Mouse (Mus musculus) hindbrain, embryonic 13.5 days (tissue): ENCODE results near the gene Qtrt2. TPM values are rescaled to one million over a fixed set of nuclear protein-coding genes. Genes with fewer than 3 reads are reported as not detected.
A peak's percentile ranks its signal among the peaks of the same experiment; 100 is the strongest.

Source experiments
- ATAC-seq: fragments of 200-750 bp; cut with Nextera tagmentation; 2 replicates; pipeline ENCODE4 v1.8.0; 2017; ENCODE audit warnings: moderate TSS enrichment; ENCODE audit not compliant: low FRiP score
- H3K27ac ChIP-seq: fragments of 300-500 bp; sonication (generic); 2 replicates; pipeline ENCODE4 v1.5.1; 2015; ENCODE audit warnings: inconsistent platforms, mild to moderate bottlenecking, moderate library complexity
- H3K27me3 ChIP-seq: fragments of 300-500 bp; sonication (generic); 2 replicates; pipeline ENCODE4 v1.6.1; 2015; ENCODE audit warnings: mild to moderate bottlenecking, inconsistent platforms
- H3K36me3 ChIP-seq: fragments of 300-500 bp; sonication (generic); 2 replicates; pipeline ENCODE4 v1.6.1; 2015; ENCODE audit warnings: mild to moderate bottlenecking, inconsistent platforms
- H3K4me1 ChIP-seq: fragments of 300-500 bp; sonication (generic); replicated peaks from 2 replicates; pipeline ENCODE4 v1.6.1; 2015; ENCODE audit warnings: inconsistent platforms
- H3K4me2 ChIP-seq: fragments of 300-500 bp; sonication (generic); 2 replicates; pipeline ENCODE4 v1.6.1; 2015; ENCODE audit warnings: inconsistent platforms, mild to moderate bottlenecking, moderate library complexity
- H3K4me3 ChIP-seq: fragments of 300-500 bp; sonication (generic); 2 replicates; pipeline ENCODE4 v1.5.1; 2015; ENCODE audit warnings: mild to moderate bottlenecking, inconsistent platforms
- H3K9ac ChIP-seq: fragments of 300-500 bp; sonication (generic); 2 replicates; pipeline ENCODE4 v1.6.1; 2015; ENCODE audit warnings: mild to moderate bottlenecking, inconsistent platforms
- H3K9me3 ChIP-seq: fragments of 300-500 bp; sonication (generic); 2 replicates; pipeline ENCODE4 v1.6.1; 2016; ENCODE audit warnings: inconsistent platforms
- WGBS: fragments of 180-500 bp; shearing (Covaris S2); methylation state at CpG from one replicate; pipeline ENCODE4 v1.1.7; 2015; 5-methylcytosine and 5-hydroxymethylcytosine counted together
- polyA plus RNA-seq: library from polyadenylated mRNA; unstranded; fragments of >200 nt; fragmentation: Nextera tagmentation; extraction: Ambion mirVana; gene quantifications from 2 replicates; pipeline ENCODE4 v1.2.1, GENCODE M21; 2015

Gene Qtrt2
- polyA plus RNA-seq, 1 experiment from 2014 or later = 20.5 TPM

DNA sequence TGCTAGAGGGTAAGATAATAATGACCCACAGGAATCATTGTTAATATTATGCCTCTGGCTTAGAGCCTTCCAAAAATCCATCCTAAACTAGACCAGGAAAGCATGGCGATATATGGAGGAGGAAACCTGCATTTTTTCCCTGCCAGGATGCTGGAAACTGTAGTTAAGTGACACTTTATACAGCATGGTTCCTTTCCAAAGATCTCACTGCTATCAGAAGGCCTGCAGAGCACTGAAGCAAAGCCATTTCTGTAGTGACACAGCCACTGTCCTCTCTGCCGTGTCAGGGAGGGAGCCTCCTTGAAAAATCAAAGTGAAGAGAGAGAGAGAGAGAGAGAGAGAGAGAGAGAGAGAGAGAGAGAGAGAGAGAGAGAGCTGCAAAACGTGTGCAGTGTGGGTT is 4.0 kb downstream of the Qtrt2 start:
- Histone ChIP-seq H3K9me3 (no peaks in the 10 kb centered on the region), H3K27ac (no peak overlapping the region), H3K4me2 (no peak overlapping the region), H3K9ac (no peak overlapping the region), H3K36me3 (no peaks in the 10 kb centered on the region), H3K27me3 (no peaks in the 10 kb centered on the region), H3K4me1 (no peaks in the 10 kb centered on the region), H3K4me3 (no peak overlapping the region)
- 72% methylated on average over 3 of the region's 3 CpGs for WGBS
- no peak for ATAC-seq

DNA sequence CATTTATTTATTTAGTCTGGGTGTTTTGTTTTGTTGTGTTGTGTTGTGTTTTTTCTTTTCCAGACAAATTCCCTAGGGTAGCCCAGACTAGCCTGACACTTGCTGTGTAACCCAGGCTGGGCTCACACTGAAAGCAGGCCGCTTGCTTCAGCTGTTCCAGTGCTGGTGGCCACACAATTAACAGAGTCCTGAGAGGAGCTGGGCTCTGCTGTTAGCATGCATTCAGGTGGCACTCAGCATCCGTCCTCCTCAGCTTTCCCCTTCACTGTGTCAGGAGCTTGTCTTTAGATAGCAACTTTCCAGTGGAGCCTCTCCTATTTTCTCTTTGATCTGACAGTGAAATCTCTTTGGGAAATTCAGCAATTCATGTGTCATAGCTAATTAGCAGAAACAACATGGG is 4.6 kb downstream of the Qtrt2 start:
- Histone ChIP-seq H3K9me3 (no peaks in the 10 kb centered on the region), H3K27me3 (no peaks in the 10 kb centered on the region), H3K9ac (no peak overlapping the region), H3K36me3 (no peaks in the 10 kb centered on the region), H3K4me3 (no peak overlapping the region), H3K4me2 (no peak overlapping the region), H3K4me1 (no peaks in the 10 kb centered on the region), H3K27ac (no peak overlapping the region)
- no peak for ATAC-seq
- WGBS = 73% methylated on average over 2 of the region's 2 CpGs

DNA sequence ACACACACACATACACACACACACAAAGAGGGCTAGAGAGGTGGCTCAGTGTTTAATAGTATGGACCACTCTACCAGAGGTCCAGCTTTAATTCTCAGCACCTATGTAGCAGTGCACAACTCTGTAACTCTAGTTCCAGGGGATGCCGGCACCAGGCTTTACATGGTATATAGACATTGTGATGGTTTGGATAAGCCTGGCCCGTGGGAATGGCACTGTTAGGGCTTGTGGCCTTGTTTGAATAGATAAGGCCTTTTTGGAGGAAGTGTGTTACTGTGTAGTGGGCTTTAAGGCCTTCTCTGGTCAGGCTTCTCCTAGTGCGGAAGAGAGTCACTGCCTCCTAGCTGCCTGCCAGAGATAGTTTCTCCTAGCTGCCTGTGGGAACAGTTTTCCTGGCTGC is 7.7 kb downstream of the Qtrt2 start:
- Histone ChIP-seq H3K9me3 (no peaks in the 10 kb centered on the region), H3K27ac (no peak overlapping the region), H3K27me3 (no peaks in the 10 kb centered on the region), H3K4me2 (no peak overlapping the region), H3K9ac (no peak overlapping the region), H3K36me3 (peaks cover 4% of the 10 kb centered on the region; the same call in 1 of the 2 replicates), H3K4me1 (no peaks in the 10 kb centered on the region), H3K4me3 (no peak overlapping the region)
- WGBS = 91% methylated on average over 3 of the region's 3 CpGs
- ATAC-seq = no peak

DNA sequence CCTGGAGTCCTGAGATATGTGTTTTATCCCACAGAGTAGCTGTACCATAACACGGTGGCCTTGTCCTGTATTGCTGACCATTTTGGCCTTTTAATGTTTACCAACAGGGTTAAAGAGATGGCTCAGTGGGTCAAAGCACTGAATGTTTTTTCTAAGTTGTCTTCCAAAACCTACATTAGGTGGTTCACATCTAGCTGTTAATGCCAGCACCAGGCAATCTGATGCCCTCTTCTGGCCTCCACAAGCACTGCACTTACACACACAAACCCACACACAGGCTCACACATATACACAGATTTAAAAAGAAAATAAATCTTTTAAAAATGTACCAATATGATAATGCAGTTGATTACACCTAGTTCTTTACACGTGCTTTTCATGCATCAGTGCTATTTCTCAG is 17.7 kb downstream of the Qtrt2 start:
- Histone ChIP-seq H3K9me3 (no peaks in the 10 kb centered on the region), H3K4me3 (no peak overlapping the region), H3K27me3 (no peaks in the 10 kb centered on the region), H3K36me3 (peaks cover 17% of the 10 kb centered on the region), H3K4me1 (no peaks in the 10 kb centered on the region), H3K4me2 (no peak overlapping the region), H3K27ac (no peak overlapping the region), H3K9ac (no peak overlapping the region)
- WGBS = 88% methylated on average over 2 of the region's 2 CpGs
- ATAC-seq = no peak

DNA sequence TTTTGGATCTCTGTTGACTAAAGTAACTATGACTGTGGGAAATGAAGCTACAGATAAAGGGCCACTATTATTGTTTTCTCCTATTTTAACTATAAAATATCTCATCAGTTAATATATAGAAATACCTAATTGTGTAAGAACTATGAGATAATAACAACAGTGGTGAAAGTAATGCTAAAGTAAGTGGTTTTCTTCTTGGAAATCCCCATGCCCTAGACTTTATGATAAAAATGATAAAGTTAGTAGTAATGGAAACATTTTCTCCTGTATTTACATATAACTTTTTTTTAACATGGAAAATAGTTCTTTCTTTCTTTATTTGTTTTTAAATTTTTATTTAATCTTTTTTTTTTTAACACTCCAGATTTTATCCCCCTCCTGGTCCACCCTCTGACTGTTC is 26.0 kb downstream of the Qtrt2 start:
- no peaks in the 10 kb centered on the region for H3K27me3 ChIP-seq
- no peak for ATAC-seq
- H3K9me3 ChIP-seq = no peaks in the 10 kb centered on the region
- H3K4me3 ChIP-seq = no peak overlapping the region
- no peak overlapping the region for H3K4me2 ChIP-seq
- no peaks in the 10 kb centered on the region for H3K36me3 ChIP-seq
- H3K4me1 ChIP-seq = no peaks in the 10 kb centered on the region
- no peak overlapping the region for H3K9ac ChIP-seq
- H3K27ac ChIP-seq = no peak overlapping the region

DNA sequence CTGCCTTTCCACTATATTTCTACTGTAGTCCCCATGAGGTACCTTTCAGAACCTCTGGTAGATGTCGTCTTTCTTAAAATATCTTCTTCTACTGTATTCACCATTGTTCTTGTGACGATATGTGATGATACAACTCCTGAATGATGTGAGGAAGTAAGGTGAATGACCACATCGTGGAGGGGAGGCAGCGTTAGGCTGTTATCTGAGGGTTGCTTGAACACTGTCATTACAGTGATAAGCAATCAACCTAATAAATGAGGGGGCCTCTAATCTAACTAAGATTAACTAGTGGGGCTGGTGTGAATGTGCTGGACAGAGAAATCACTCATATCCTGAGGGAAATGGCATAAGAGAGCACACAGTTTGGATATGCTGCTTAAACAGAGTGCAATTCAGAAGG is 26.5 kb downstream of the Qtrt2 start:
- Histone ChIP-seq H3K27ac (no peak overlapping the region), H3K4me3 (no peak overlapping the region), H3K27me3 (no peaks in the 10 kb centered on the region), H3K9ac (no peak overlapping the region), H3K4me2 (no peak overlapping the region), H3K9me3 (no peaks in the 10 kb centered on the region), H3K4me1 (no peaks in the 10 kb centered on the region), H3K36me3 (no peaks in the 10 kb centered on the region)
- ATAC-seq = no peak
- WGBS = 92% methylated on average over 4 of the region's 4 CpGs

DNA sequence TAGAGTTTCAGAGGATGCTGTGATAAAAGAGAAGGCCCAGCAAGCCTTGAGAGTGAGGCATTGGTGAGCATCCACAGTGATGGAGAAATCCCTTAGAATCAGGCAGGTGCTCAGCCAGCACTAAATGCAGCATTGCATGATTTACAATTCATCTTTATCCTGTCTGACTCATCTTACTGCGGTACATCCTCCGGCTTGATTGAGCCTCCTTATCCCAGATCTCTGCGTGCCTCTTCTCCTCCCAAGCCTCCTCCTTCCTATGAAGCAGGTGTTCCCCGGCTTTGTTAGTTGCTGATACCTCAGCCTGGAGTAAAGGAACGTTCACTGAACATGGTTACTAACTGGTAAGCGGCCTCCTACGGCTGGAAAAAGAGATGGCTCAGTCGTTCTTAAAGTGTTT is 32.1 kb downstream of the Qtrt2 start:
- Histone ChIP-seq H3K4me3 (no peak overlapping the region), H3K27ac (no peak overlapping the region), H3K9me3 (no peaks in the 10 kb centered on the region), H3K4me2 (no peak overlapping the region), H3K36me3 (no peaks in the 10 kb centered on the region), H3K9ac (no peak overlapping the region), H3K27me3 (no peaks in the 10 kb centered on the region), H3K4me1 (peaks cover 6% of the 10 kb centered on the region; the same call in 1 of the 2 replicates)
- ATAC-seq = no peak
- WGBS = 92% methylated on average over 8 of the region's 8 CpGs

DNA sequence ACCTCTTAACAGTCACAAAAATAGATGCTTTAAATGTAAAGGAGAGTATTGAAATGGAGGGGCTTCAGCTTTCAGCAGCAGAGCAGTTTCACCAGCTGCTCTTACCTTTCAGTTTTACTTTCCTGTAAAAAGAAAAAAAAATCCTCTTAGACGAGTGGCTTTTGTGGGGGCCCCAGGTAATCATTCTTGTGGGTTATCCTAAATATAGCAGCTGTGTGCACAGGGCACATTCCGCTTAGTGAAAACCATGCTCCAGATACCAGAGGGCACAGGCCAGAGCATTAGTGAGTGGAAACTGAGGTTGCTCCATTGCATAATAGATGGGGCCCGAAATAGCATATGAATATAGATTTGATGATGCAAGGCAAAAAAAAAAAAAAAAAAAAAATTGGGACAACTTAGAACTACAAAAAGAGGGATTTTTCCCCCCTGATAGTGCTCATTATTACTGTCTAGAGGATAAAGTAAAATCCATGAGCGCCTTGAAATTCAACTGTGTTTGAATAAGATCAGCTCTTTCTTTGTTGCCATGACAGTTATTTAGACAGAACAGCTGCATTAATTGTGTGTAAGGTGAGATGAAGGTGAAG is 35.8 kb downstream of the Qtrt2 start:
- H3K4me2 ChIP-seq = peak overlapping the region; percentile 70
- no peak for ATAC-seq
- no peaks in the 10 kb centered on the region for H3K36me3 ChIP-seq
- 87% methylated on average over 4 of the region's 4 CpGs for WGBS
- H3K4me3 ChIP-seq = peak overlapping the region; percentile 57; the same call in 1 of the 2 replicates
- H3K27me3 ChIP-seq = no peaks in the 10 kb centered on the region
- H3K9me3 ChIP-seq = no peaks in the 10 kb centered on the region
- H3K9ac ChIP-seq = peak overlapping the region; percentile 82; the same call in 1 of the 2 replicates
- peaks cover 21% of the 10 kb centered on the region for H3K4me1 ChIP-seq
- no peak overlapping the region for H3K27ac ChIP-seq

DNA sequence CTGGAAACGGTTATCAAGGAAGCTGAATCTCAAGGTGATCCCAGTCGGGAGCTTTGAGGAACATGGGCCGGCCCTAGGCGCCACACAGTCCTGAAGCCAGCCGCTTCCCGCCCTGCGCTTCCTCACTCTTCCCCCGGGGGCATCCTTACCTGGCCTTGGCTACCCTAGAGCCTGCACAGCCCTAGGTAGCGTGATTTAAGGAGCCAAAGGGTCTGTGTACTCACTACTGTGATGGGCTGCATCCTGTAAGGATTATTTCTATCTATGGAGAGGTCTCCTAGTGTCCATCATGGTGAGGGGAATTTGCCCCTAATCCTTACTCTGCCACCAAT is 36.6 kb downstream of the Qtrt2 start:
- 0% methylated on average over 9 of the region's 9 CpGs for WGBS
- Histone ChIP-seq H3K9ac (peak overlapping the region; percentile 82), H3K4me2 (peak overlapping the region; percentile 70), H3K36me3 (no peaks in the 10 kb centered on the region), H3K27me3 (no peaks in the 10 kb centered on the region), H3K9me3 (no peaks in the 10 kb centered on the region), H3K27ac (peak overlapping the region; percentile 67), H3K4me1 (peaks cover 21% of the 10 kb centered on the region), H3K4me3 (peak overlapping the region; percentile 57)
- ATAC-seq = peak; percentile 97

DNA sequence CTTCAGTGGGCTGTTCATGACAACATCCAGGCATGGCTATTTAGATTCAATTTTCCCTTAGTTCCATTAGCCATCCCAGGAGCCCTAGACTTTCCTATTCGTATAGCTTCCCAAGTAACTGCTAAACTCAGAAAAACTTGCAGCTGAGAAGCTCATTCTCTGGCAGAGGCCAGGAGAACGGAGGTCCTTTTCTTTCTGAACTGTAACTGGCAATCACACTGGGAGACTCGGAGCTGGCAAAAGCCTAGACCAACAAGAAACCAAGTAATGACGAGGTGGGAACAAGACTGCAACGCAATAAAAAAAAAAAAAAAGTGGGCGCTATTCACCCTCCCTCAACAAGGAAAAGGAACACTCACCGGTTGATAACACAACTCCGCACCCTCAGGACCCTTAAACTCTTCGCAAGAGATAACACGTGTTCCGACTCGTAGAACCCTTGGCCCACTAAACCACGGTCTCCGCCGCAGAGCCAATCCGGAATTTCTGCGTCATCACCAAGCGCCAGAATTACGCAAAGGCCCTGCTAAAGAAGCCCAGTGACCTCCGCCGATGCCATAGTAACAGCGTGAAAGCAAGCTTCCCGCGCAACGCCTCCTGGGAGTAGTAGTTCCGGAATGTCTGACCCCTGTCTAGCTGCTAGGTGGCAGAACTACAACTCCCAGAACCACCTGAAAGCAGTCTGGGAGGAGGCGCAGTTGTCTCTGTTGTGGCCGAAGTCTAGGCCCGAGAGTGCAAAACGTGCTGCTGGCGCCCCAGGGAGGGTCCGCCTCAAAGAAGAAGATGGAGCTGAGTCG is 37.2 kb downstream of the Qtrt2 start, which contains the start of gene Ccdc191:
TSS of gene Ccdc191 (plus strand) at position 593 of the 797 bp plus-strand sequence.
- H3K4me3 ChIP-seq = peak within 1 kb of the TSS; percentile 57
- no peaks in the 10 kb centered on the region for H3K36me3 ChIP-seq
- WGBS = under 1% methylated on average over 33 of the region's 33 CpGs

DNA sequence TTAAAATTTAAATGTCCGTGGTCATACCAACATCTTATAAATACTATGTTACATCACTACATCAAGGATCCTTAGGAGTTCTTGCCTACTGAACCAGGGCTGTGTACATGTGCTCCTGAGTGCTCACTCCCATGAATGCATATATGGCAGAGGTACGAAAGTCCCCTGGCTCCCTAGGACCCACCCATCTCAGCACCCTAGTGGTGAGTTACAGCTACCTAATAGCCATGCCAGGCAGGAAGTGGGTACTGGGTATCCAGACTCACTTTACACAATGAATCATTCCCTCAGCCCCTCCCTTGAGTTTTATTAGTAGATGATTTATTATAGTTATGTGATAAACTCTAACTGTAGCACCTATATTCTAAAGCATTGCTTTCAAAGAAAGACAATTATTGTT is 44.3 kb downstream of the Qtrt2 start:
- Histone ChIP-seq H3K9ac (no peak overlapping the region), H3K4me3 (no peak overlapping the region), H3K27ac (no peak overlapping the region), H3K4me2 (no peak overlapping the region), H3K4me1 (no peaks in the 10 kb centered on the region), H3K9me3 (no peaks in the 10 kb centered on the region), H3K27me3 (no peaks in the 10 kb centered on the region), H3K36me3 (peaks cover 19% of the 10 kb centered on the region)
- whole genome bisulfite sequencing = 97% methylated on average over 2 of the region's 2 CpGs
- ATAC-seq = no peak

More for the DNA sequence above, 37.2 kb downstream of the Qtrt2 start, which contains the start of gene Ccdc191:
- H3K27me3 ChIP-seq = no peaks in the 10 kb centered on the region
- H3K27ac ChIP-seq = peak within 1 kb of the TSS; percentile 67
- H3K9me3 ChIP-seq = no peaks in the 10 kb centered on the region
- peak within 1 kb of the TSS; percentile 82 for H3K9ac ChIP-seq
- ATAC-seq = peak; percentile 100
- peaks cover 21% of the 10 kb centered on the region for H3K4me1 ChIP-seq
- H3K4me2 ChIP-seq = peak within 1 kb of the TSS; percentile 86

DNA sequence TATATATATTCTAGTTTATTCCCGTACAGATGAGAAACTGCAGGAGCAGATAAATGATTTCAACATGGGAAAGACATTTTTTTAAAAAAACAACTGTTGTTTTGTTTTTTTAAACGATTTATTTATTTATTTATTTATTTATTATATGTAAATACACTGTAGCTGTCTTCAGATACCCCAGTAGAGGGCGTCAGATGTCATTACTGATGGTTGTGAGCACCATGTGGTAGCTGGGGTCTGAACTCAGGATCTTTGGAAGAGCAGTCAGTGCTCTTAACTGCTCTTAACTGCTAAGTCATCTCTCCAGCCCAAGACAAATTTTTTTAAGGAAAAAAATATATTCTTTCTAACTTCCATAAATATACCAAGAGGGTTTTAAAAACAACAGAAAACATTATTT is 45.0 kb downstream of the Qtrt2 start:
- H3K36me3 ChIP-seq = peaks cover 24% of the 10 kb centered on the region
- ATAC-seq = no peak
- H3K9ac ChIP-seq = no peak overlapping the region
- no peak overlapping the region for H3K4me2 ChIP-seq
- 66% methylated on average over 3 of the region's 3 CpGs for WGBS
- no peak overlapping the region for H3K4me3 ChIP-seq
- no peak overlapping the region for H3K27ac ChIP-seq
- no peaks in the 10 kb centered on the region for H3K9me3 ChIP-seq
- no peaks in the 10 kb centered on the region for H3K27me3 ChIP-seq
- no peaks in the 10 kb centered on the region for H3K4me1 ChIP-seq

DNA sequence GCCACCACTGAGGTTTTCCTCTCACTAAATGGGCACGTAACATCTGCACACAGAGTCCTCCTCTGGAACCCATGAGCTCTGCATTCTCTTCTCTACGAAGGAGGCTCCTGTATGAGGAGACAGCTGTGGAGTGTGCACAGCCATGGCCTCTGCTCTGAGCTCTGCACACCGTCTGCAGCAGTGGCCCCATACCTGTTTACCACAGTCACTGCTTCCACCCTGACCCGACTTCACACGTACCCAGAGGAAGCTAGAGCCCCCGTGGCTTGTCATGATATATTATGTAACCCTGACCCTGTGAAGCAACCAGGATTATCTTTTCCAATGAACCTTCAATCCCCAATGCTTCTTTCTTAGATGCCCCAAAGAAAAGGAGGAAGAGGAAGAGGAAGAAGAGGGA is 46.8 kb downstream of the Qtrt2 start:
- Histone ChIP-seq H3K36me3 (peaks cover 42% of the 10 kb centered on the region), H3K4me3 (no peak overlapping the region), H3K4me1 (no peaks in the 10 kb centered on the region), H3K4me2 (no peak overlapping the region), H3K27me3 (no peaks in the 10 kb centered on the region), H3K9ac (no peak overlapping the region), H3K9me3 (no peaks in the 10 kb centered on the region), H3K27ac (no peak overlapping the region)
- ATAC-seq = no peak
- 94% methylated on average over 6 of the region's 6 CpGs for WGBS
